Comparison of ENCODE assay signal across 7 mouse cellular contexts in genomic region chr2:156233275-156233948, GRCm38 (mm10). TPM values are rescaled to one million over a fixed set of nuclear protein-coding genes. Genes with fewer than 3 reads are reported as not detected.
DNase-seq lines count a peak whose midpoint lies in the region.

No protein-coding gene starts in this region.

- intact Hi-C loops in left cerebral cortex, postnatal 4 days (cut with DNase I): no loop called here

- peak; percentile 27 for DNase-seq in Muller cell, postnatal 12 days (ENCODE audit: inconsistent ontology term)
- peak; percentile 81 for DNase-seq in cerebellum, adult 11 months
- DNase-seq in frontal cortex, adult 2 months (ENCODE audit: extremely low spot score in 1 of 2, low spot score in 1 of 2): peak; percentile 76 to 80
- peak; percentile 58 for DNase-seq in left cerebral cortex, postnatal 4 days
- DNase-seq in c-Kit-positive CD71-positive TER-119-positive erythroid progenitor cells, embryonic 14.5 days (ENCODE audit: low spot score): no peak
- no peak for DNase-seq in urinary bladder, adult 2 months (ENCODE audit: low spot score)
- no peak for DNase-seq in neural tube, embryonic 10.5 days (ENCODE audit: extremely low spot score, low spot score)

RNA-seq across cellular contexts. Expression of gene Phf20, which starts 37.1 kb away (rescaled TPM):
- 29.7 and 34.2 TPM in 2 replicates for polyA plus RNA-seq in frontal cortex, adult 2 months (2012; rRNA removed)
- total RNA-seq in left cerebral cortex, postnatal 4 days (2021): 100 to 1,000 TPM in 1 of 2 experiments, 10 to 100 TPM in 1; 93.5 to 101 TPM
- polyA plus RNA-seq in urinary bladder, adult 2 months (2012; rRNA removed): 13.2 and 15.4 TPM in 2 replicates

RNA-seq across cellular contexts. Expression of gene Rbm39, which starts 53.4 kb away (rescaled TPM):
- 169 and 203 TPM in 2 replicates for polyA plus RNA-seq in frontal cortex, adult 2 months (2012; rRNA removed)
- 100 to 1,000 TPM; 345 to 348 TPM for total RNA-seq in left cerebral cortex, postnatal 4 days (2021)
- 131 and 161 TPM in 2 replicates for polyA plus RNA-seq in urinary bladder, adult 2 months (2012; rRNA removed)

Comparison
In these comparisons a context has a peak if more than half of its experiments do, and no peak if none do; other contexts are left out.
1. DNase-seq: peak in Muller cell, postnatal 12 days (single experiment), cerebellum, adult 11 months (single experiment), frontal cortex, adult 2 months (2 of 2) and left cerebral cortex, postnatal 4 days (single experiment); none in c-Kit-positive CD71-positive TER-119-positive erythroid progenitor cells, embryonic 14.5 days (single experiment), urinary bladder, adult 2 months (single experiment) and neural tube, embryonic 10.5 days (single experiment).